Mouse (Mus musculus) forebrain, embryonic 14.5 days (tissue): ENCODE measurements around the gene Olfr305. TPM values are rescaled to one million over a fixed set of nuclear protein-coding genes. Genes with fewer than 3 reads are reported as not detected.
"Not testable (repeated sequence)": the region's sequence is repeated elsewhere in the genome, so short reads cannot be mapped to it uniquely, and the experiment has no call there.

Source experiments
- ATAC-seq: fragments of 200-750 bp; cut with Nextera tagmentation; 2 replicates; pipeline ENCODE4 v1.8.0; 2017; ENCODE audit warnings: mild to moderate bottlenecking, moderate library complexity
- DNase-seq: peaks from one replicate; pipeline ENCODE4 v3.0.0-alpha.2; 2015; ENCODE audit warnings: low spot score
- H3K27ac ChIP-seq: fragments of 300-500 bp; sonication (generic); 2 replicates; pipeline ENCODE4 v1.5.1; 2014; ENCODE audit warnings: low read depth, mild to moderate bottlenecking, control low read depth, low read length, moderate library complexity
- H3K27me3 ChIP-seq: fragments of 300-500 bp; sonication (generic); replicated peaks from 2 replicates; pipeline ENCODE4 v1.6.1; 2014; ENCODE audit warnings: low read length, control low read depth, mixed read lengths; ENCODE audit not compliant: control insufficient read depth, insufficient read depth
- H3K36me3 ChIP-seq: fragments of 300-500 bp; sonication (generic); 2 replicates; pipeline ENCODE4 v1.6.1; 2014; ENCODE audit warnings: low read length, control low read depth; ENCODE audit not compliant: control insufficient read depth, insufficient read depth
- H3K4me1 ChIP-seq: fragments of 300-500 bp; sonication (generic); 2 replicates; pipeline ENCODE4 v1.6.1; 2014; ENCODE audit warnings: antibody characterized with exemption, low read length, control low read depth; ENCODE audit not compliant: control insufficient read depth, insufficient read depth
- H3K4me2 ChIP-seq: fragments of 300-500 bp; sonication (generic); 2 replicates; pipeline ENCODE4 v1.6.1; 2014; ENCODE audit warnings: mild to moderate bottlenecking, control low read depth, low read length
- H3K4me3 ChIP-seq: fragments of 300-500 bp; sonication (generic); 2 replicates; pipeline ENCODE4 v1.5.1; 2014; ENCODE audit warnings: low read depth, low read length, control low read depth
- H3K9ac ChIP-seq: fragments of 300-500 bp; sonication (generic); 2 replicates; pipeline ENCODE4 v1.6.1; 2014; ENCODE audit warnings: mild to moderate bottlenecking, low read length, control low read depth, moderate library complexity
- H3K9me3 ChIP-seq: fragments of 300-500 bp; sonication (generic); replicated peaks from 2 replicates; pipeline ENCODE4 v1.6.1; 2016; ENCODE audit warnings: low read length, control low read depth, mixed read lengths; ENCODE audit not compliant: control insufficient read depth
- WGBS: fragments of 180-500 bp; shearing (Covaris S2); extraction: QIAGEN DNeasy Blood & Tissue Kit; methylation state at CpG from one replicate; pipeline ENCODE4 v1.1.7; 2014; 5-methylcytosine and 5-hydroxymethylcytosine counted together
- polyA plus RNA-seq: library from polyadenylated mRNA; unstranded; fragments of >200 nt; fragmentation: Nextera tagmentation; extraction: Ambion mirVana; gene quantifications from 2 replicates; pipeline ENCODE4 v1.2.1, GENCODE M21; 2014

Gene Olfr305
- polyA plus RNA-seq = not detected in 2 replicates

DNA sequence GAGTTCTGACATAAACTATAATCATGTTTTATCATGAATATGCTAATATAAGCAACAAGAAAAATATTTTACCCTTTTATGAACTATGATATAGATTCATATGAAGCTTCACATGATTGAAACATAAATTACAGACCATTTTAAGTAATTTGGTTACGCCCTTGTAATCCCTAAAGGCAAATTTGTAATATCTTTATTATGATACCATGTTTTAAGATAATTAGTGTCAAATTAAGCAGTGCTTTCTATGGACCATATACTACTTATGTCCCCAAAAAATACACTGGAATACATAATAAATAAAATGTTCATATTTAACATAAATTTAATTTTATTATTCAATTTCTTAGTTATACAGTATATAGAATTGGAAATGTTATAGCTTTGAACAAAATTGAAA lies at the start of gene Olfr305:
Gene Olfr305 (minus strand): TSS at position 101 of the 400 bp plus-strand sequence.
- Histone ChIP-seq H3K4me2 (no peak within 1 kb of the TSS), H3K9ac (no peak within 1 kb of the TSS), H3K27ac (no peak within 1 kb of the TSS), H3K27me3 (no peaks in the 10 kb centered on the region), H3K9me3 (no peaks in the 10 kb centered on the region), H3K36me3 (no peaks in the 10 kb centered on the region), H3K4me3 (no peak within 1 kb of the TSS), H3K4me1 (no peaks in the 10 kb centered on the region)
- no peak for DNase-seq
- no peak for ATAC-seq
- WGBS = 88% methylated on average over 1 of the region's 1 CpGs

DNA sequence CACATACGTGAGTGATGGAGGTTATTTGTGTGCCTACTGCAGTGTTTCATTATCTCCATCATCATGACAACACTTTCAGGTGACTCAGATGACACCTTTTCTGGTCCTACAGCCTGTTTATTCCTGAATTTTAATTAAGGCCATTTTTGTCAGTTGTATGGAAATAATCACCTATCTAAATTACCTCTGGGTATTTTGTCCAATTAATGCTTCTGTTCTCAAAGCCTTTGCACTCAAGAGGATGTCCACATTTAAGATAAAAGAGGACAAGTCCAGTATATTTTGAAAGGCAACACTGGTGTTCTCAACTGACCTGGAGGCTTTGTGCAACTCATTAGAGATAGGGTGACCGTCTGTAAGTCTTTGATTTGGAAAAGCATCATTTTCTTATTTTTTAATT lies 36.8 kb upstream of the Olfr305 start, which contains the start of gene Olfr301:
Gene Olfr301 (plus strand): TSS at position 301 of the 400 bp plus-strand sequence.
- Histone ChIP-seq H3K4me3 (no peak within 1 kb of the TSS), H3K4me1 (no peaks in the 10 kb centered on the region), H3K27me3 (no peaks in the 10 kb centered on the region), H3K4me2 (no peak within 1 kb of the TSS), H3K27ac (no peak within 1 kb of the TSS), H3K9me3 (no peaks in the 10 kb centered on the region), H3K9ac (no peak within 1 kb of the TSS), H3K36me3 (no peaks in the 10 kb centered on the region)
- ATAC-seq = no peak
- no peak for DNase-seq
- 84% methylated on average over 2 of the region's 2 CpGs for WGBS

DNA sequence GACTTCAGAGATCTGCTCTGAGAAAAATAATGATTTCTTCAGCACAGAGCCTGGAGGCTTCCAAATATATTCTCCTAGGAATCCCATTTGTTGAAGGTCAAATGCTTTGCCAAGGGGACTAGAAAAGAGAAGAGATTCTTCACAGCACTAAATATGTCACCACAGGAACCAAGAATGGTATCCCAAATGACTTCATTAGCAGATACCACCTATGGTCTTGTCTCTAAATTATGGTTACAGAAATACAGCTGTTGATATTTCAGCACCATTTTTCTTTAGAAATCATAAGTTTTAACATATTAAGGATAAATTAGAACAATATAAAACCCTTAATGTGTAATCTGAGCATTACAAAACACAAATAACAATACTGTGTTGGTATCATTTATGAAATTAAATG lies 31.0 kb upstream of the Olfr305 start, which contains the start of gene Olfr303:
Gene Olfr303 (minus strand): TSS at position 101 of the 400 bp plus-strand sequence.
- Histone ChIP-seq H3K4me2 (no peak within 1 kb of the TSS), H3K36me3 (no peaks in the 10 kb centered on the region), H3K4me1 (no peaks in the 10 kb centered on the region), H3K9ac (no peak within 1 kb of the TSS), H3K4me3 (no peak within 1 kb of the TSS), H3K9me3 (no peaks in the 10 kb centered on the region), H3K27ac (no peak within 1 kb of the TSS), H3K27me3 (no peaks in the 10 kb centered on the region)
- ATAC-seq (no peak), DNase-seq (no peak)

DNA sequence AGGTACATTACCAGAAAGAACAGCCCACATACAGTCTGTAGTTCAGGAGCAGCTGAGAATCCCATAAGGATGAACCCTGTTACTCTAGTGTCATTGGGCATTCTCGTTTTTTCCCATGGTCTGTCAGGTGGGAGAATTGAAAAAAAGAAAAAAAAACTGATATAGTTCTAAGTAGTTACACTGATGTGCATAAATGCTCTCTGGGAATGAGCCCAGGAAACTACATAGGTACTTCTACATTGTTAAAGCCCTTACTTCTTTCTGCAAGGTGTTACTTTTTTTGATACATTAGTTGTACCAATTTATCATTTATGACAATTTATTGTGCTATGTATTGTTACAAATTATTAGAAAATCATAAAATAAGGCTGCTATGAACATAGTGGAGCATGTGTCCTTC lies 19.8 kb upstream of the Olfr305 start, which contains the start of gene Olfr304:
Gene Olfr304 (minus strand): TSS at position 101 of the 400 bp plus-strand sequence.
- no peak within 1 kb of the TSS for H3K27ac ChIP-seq
- H3K9ac ChIP-seq = no peak within 1 kb of the TSS

GRCm38 (mm10) chr7:86385769-86386168 lies 19.0 kb upstream of the Olfr305 start:
- Histone ChIP-seq H3K4me3 (no peak overlapping the region), H3K36me3 (no peaks in the 10 kb centered on the region), H3K27ac (no peak overlapping the region), H3K9me3 (no peaks in the 10 kb centered on the region), H3K4me1 (no peaks in the 10 kb centered on the region), H3K9ac (no peak overlapping the region), H3K27me3 (no peaks in the 10 kb centered on the region), H3K4me2 (no peak overlapping the region)
- DNase-seq = no peak
- no peak for ATAC-seq
- WGBS = 80% methylated on average over 3 of the region's 3 CpGs

More for the DNA sequence above, 19.8 kb upstream of the Olfr305 start, which contains the start of gene Olfr304:
- Histone ChIP-seq H3K4me2 (no peak within 1 kb of the TSS), H3K4me3 (no peak within 1 kb of the TSS), H3K27me3 (no peaks in the 10 kb centered on the region), H3K4me1 (no peaks in the 10 kb centered on the region), H3K9me3 (no peaks in the 10 kb centered on the region), H3K36me3 (no peaks in the 10 kb centered on the region)
- ATAC-seq = no peak
- DNase-seq = no peak
- 71% methylated on average over 1 of the region's 1 CpGs for WGBS

GRCm38 (mm10) chr7:86346296-86346695 lies 20.4 kb downstream of the Olfr305 start:
- not testable (repeated sequence) for H3K27me3 ChIP-seq, DNase-seq, ATAC-seq, H3K4me1 ChIP-seq, H3K36me3 ChIP-seq, H3K4me3 ChIP-seq, H3K9me3 ChIP-seq, H3K9ac ChIP-seq, H3K4me2 ChIP-seq, H3K27ac ChIP-seq
- 93% methylated on average over 9 of the region's 9 CpGs for WGBS

DNA sequence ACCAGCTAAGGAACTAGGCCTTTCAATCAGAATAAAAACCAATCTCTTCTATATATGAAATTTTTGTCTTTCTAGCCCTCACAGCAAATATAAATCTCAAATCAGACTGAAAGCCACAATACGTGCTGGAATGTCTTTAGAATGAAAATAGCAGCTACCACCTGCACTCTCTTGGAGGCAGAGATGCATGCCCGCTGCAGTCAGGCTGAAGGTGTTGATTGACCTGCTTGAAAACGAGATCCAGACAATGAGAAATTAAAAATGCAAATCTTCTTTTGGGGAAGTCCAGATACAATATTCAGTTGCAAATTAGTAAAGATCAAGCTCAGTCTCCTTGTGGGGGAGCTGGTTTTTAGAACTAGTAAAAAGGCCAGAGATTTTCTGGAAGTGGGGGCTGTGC lies 22.5 kb downstream of the Olfr305 start:
- Histone ChIP-seq H3K27me3 (no peaks in the 10 kb centered on the region), H3K36me3 (no peaks in the 10 kb centered on the region), H3K4me2 (no peak overlapping the region), H3K9ac (no peak overlapping the region), H3K9me3 (no peaks in the 10 kb centered on the region), H3K4me1 (no peaks in the 10 kb centered on the region), H3K27ac (no peak overlapping the region), H3K4me3 (no peak overlapping the region)
- DNase-seq (no peak), ATAC-seq (no peak)
- WGBS = 48% methylated on average over 3 of the region's 3 CpGs

- ATAC-seq (no peak), DNase-seq (no peak)
- WGBS = 79% methylated on average over 14 of the region's 14 CpGs
- no peaks in the 10 kb centered on the region for H3K27me3 ChIP-seq
- H3K4me3 ChIP-seq = no peak overlapping the region
- H3K4me1 ChIP-seq = no peaks in the 10 kb centered on the region
- no peaks in the 10 kb centered on the region for H3K9me3 ChIP-seq
- no peaks in the 10 kb centered on the region for H3K36me3 ChIP-seq
- H3K27ac ChIP-seq = no peak overlapping the region
- H3K9ac ChIP-seq = no peak overlapping the region
- H3K4me2 ChIP-seq = no peak overlapping the region
Observed at GRCm38 (mm10) chr7:86342881-86343565, 23.7 kb downstream of the Olfr305 start.

GRCm38 (mm10) chr7:86337486-86337885 lies 29.2 kb downstream of the Olfr305 start, which contains the start of gene Olfr307:
TSS of gene Olfr307 (minus strand) at chr7:86337586.
- H3K4me1 ChIP-seq = no peaks in the 10 kb centered on the region
- ATAC-seq = no peak
- DNase-seq = no peak
- H3K4me2 ChIP-seq = no peak within 1 kb of the TSS
- no peak within 1 kb of the TSS for H3K4me3 ChIP-seq
- H3K27me3 ChIP-seq = no peaks in the 10 kb centered on the region
- H3K9me3 ChIP-seq = no peaks in the 10 kb centered on the region
- H3K27ac ChIP-seq = no peak within 1 kb of the TSS
- no peak within 1 kb of the TSS for H3K9ac ChIP-seq
- no peaks in the 10 kb centered on the region for H3K36me3 ChIP-seq
- 84% methylated on average over 1 of the region's 1 CpGs for WGBS
